Mouse (Mus musculus) forebrain, postnatal 0 days (tissue): Measurements from ENCODE around the gene Cd5. TPM values are rescaled to one million over a fixed set of nuclear protein-coding genes. Genes with fewer than 3 reads are reported as not detected.

Source experiments
- ATAC-seq: fragments of 200-750 bp; cut with Nextera tagmentation; 2 replicates; pipeline ENCODE4 v1.8.0; 2017; ENCODE audit warnings: mild to moderate bottlenecking, moderate library complexity
- DNase-seq: peaks from one replicate; pipeline ENCODE4 v3.0.0-alpha.2; 2015
- H3K27ac ChIP-seq: fragments of 300-500 bp; sonication (generic); 2 replicates; pipeline ENCODE4 v1.5.1; 2014; ENCODE audit warnings: low read depth, mild to moderate bottlenecking, antibody characterized with exemption, low read length, moderate library complexity, mixed read lengths
- H3K27me3 ChIP-seq: fragments of 300-500 bp; sonication (generic); 2 replicates; pipeline ENCODE4 v1.6.1; 2014; ENCODE audit warnings: mild to moderate bottlenecking, low read length, mixed read lengths; ENCODE audit not compliant: insufficient read depth
- H3K36me3 ChIP-seq: fragments of 300-500 bp; sonication (generic); 2 replicates; pipeline ENCODE4 v1.6.1; 2014; ENCODE audit warnings: mild to moderate bottlenecking, moderate library complexity; ENCODE audit not compliant: insufficient read depth
- H3K4me1 ChIP-seq: fragments of 300-500 bp; sonication (generic); 2 replicates; pipeline ENCODE4 v1.6.1; 2014; ENCODE audit warnings: antibody characterized with exemption; ENCODE audit not compliant: insufficient read depth
- H3K4me2 ChIP-seq: fragments of 300-500 bp; sonication (generic); 2 replicates; pipeline ENCODE4 v1.6.1; 2014; ENCODE audit warnings: low read depth, mild to moderate bottlenecking, moderate library complexity
- H3K4me3 ChIP-seq: fragments of 300-500 bp; sonication (generic); 2 replicates; pipeline ENCODE4 v1.5.1; 2014; ENCODE audit warnings: low read depth, low read length, mixed read lengths
- H3K9ac ChIP-seq: fragments of 300-500 bp; sonication (generic); 2 replicates; pipeline ENCODE4 v1.6.1; 2014; ENCODE audit warnings: mild to moderate bottlenecking
- H3K9me3 ChIP-seq: fragments of 300-500 bp; sonication (generic); 2 replicates; pipeline ENCODE4 v1.6.1; 2016; ENCODE audit warnings: low read length
- CTCF ChIP-seq: sonication (generic); IDR thresholded peaks from 2 replicates; pipeline ENCODE4 v1.5.1; 2016; ENCODE audit warnings: antibody characterized with exemption, control low read depth, low read depth
- WGBS: fragments of 180-500 bp; shearing (Covaris S2); extraction: QIAGEN DNeasy Blood & Tissue Kit; methylation state at CpG from one replicate; pipeline ENCODE4 v1.1.7; 2014; 5-methylcytosine and 5-hydroxymethylcytosine counted together
- polyA plus RNA-seq: library from polyadenylated mRNA; unstranded; fragments of >200 nt; fragmentation: Nextera tagmentation; extraction: Ambion mirVana; gene quantifications from 2 replicates; pipeline ENCODE4 v1.2.1, GENCODE M21; 2015
- total RNA-seq: library from RNA; depleted of rRNA; stranded (reverse); fragments of >200 nt; gene quantifications from 2 replicates; pipeline ENCODE4 v1.2.3, GENCODE M21; 2014

The Cd5 gene
- total and polyA plus RNA-seq, 2 experiments from 2014 or later: 0.10 to 0.52 TPM

DNA sequence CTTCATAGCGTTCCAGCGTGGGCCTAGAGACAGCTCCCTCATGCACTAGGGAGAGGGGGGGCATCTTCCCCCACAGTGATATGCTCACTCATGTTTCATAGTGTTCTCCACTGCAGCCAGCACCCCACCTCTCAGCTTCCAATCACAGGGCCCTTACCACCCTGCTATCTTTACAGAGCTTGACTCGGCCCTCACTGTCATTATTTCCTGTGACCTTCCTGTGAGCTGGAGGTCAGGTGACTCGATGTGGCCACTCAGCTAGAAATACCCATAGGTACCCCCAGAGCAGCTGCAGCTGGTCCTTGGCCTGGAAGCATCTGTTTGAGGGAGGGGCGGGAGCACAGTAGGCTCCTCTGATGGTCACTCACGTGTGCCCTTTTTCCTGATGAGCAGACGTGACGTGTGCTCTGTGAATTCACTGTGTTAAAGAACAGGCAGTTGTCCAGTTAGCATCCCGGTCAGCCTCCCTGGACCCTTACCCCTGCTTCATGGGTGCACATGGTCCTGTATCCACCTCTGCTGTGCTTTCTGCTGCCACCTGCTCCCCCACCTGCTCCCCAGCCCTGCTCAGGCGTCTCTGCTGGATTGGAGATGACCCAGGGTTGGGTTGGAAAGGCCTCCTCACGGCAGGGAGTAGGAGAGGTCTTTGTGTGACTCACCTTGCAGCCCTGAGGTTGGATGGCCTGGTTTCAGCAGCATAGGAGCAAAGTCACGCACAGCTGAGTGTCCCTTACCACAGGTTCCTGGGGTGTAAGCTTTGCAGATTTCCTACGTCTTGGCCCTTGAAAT is 31.5 kb downstream of the Cd5 start:
- WGBS: 82% methylated on average over 13 of the region's 13 CpGs
- peaks cover 6% of the 10 kb centered on the region; the same call in 1 of the 2 replicates for H3K4me1 ChIP-seq
- no peak for ATAC-seq

DNA sequence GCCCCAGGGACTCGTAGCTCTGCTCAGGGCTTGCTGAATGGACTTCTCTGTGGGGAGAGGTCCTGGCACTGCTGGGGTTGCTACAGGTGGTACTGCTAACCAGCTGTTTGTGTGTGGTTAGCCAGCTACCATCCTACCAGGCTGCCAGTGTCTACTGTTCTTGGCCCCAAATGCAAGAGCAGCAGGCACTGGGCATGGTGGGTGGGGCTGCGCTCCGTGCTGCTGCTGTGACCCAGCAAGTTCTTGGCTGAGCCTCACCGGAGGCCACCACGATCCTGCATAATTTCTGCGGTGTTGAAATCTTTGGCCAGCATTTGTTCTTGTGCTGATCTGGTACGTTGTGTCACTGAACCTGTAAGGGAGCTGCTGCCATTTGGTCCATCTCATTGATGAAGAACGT is 35.3 kb downstream of the Cd5 start:
- no peak for DNase-seq
- Histone ChIP-seq H3K4me3 (no peak overlapping the region), H3K36me3 (peaks cover 16% of the 10 kb centered on the region), H3K9ac (no peak overlapping the region), H3K27me3 (no peaks in the 10 kb centered on the region), H3K4me1 (0 out of 2 replicates have a peak, but pooled peaks cover 6% of the 10 kb centered on the region), H3K9me3 (no peaks in the 10 kb centered on the region), H3K4me2 (no peak overlapping the region), H3K27ac (no peak overlapping the region)
- no peak for ATAC-seq
- TF ChIP-seq CTCF: no peak
- WGBS: 70% methylated on average over 8 of the region's 8 CpGs

More for the DNA sequence above, 31.5 kb downstream of the Cd5 start:
- H3K4me2 ChIP-seq: no peak overlapping the region
- no peak for DNase-seq
- H3K9me3 ChIP-seq: no peaks in the 10 kb centered on the region
- no peak overlapping the region for H3K27ac ChIP-seq
- H3K36me3 ChIP-seq: peaks cover 38% of the 10 kb centered on the region
- TF ChIP-seq CTCF: no peak
- H3K27me3 ChIP-seq: no peaks in the 10 kb centered on the region
- H3K4me3 ChIP-seq: no peak overlapping the region
- no peak overlapping the region for H3K9ac ChIP-seq

DNA sequence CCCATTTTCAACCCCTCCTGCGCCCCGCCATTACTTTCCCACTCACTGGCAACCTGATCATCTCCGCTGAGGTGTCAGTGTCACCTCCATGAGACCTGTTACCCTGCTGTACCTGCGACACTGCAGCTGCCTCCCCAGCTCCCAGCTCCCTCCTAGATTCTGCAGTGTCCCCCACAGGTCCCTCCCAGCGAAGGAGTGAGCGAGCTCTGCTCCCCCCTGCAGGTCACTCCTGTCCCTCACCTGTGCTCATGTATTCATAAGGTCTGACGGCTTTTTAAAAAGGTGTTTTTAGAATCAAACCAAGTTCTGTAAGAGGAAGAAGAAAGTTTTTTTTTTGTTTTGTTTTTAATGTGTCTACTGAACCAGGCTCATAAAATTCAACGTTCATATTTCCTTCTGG is 36.7 kb downstream of the Cd5 start:
- TF ChIP-seq CTCF: no peak
- peaks cover 7% of the 10 kb centered on the region for H3K36me3 ChIP-seq
- no peaks in the 10 kb centered on the region for H3K9me3 ChIP-seq
- ATAC-seq: no peak
- H3K4me2 ChIP-seq: no peak overlapping the region
- no peak overlapping the region for H3K4me3 ChIP-seq
- H3K4me1 ChIP-seq: 0 out of 2 replicates have a peak, but pooled peaks cover 6% of the 10 kb centered on the region
- H3K9ac ChIP-seq: no peak overlapping the region
- DNase-seq: no peak
- H3K27me3 ChIP-seq: no peaks in the 10 kb centered on the region
- WGBS: 89% methylated on average over 8 of the region's 8 CpGs
- H3K27ac ChIP-seq: no peak overlapping the region

GRCm38 (mm10) chr19:10701013-10701726 is 37.6 kb downstream of the Cd5 start:
- Histone ChIP-seq H3K4me1 (0 out of 2 replicates have a peak, but pooled peaks cover 7% of the 10 kb centered on the region), H3K4me3 (no peak overlapping the region), H3K27me3 (no peaks in the 10 kb centered on the region), H3K9ac (no peak overlapping the region), H3K27ac (no peak overlapping the region), H3K9me3 (no peaks in the 10 kb centered on the region), H3K4me2 (no peak overlapping the region), H3K36me3 (no peaks in the 10 kb centered on the region)
- 51% methylated on average over 6 of the region's 6 CpGs for WGBS
- no peak for TF ChIP-seq CTCF
- DNase-seq (no peak), ATAC-seq (peak; percentile 30; the same call in 1 of the 2 replicates)

DNA sequence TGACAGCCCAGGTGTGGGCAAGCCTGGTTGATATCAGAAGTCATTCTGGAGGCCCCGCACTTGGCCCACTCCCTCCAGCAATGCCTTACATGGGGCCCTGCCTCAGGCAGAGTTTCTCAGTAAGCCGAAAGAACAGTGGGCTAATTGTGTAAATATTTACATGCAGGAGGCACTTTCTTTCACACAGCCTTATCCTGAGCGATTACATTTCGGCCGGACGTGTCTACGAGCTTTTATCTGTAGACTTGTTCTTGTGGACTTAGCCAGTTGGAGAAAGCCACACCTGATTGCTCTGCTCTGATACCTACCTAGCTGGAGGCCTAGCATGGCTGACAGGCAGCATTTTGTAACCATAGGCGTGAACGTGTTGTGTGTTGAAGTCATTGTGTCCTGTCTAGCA is 39.0 kb downstream of the Cd5 start:
- no peak for DNase-seq
- Histone ChIP-seq H3K27me3 (no peaks in the 10 kb centered on the region), H3K4me3 (no peak overlapping the region), H3K27ac (no peak overlapping the region), H3K9me3 (no peaks in the 10 kb centered on the region), H3K4me1 (peaks cover 18% of the 10 kb centered on the region), H3K9ac (no peak overlapping the region), H3K4me2 (no peak overlapping the region), H3K36me3 (no peaks in the 10 kb centered on the region)
- WGBS: 30% methylated on average over 9 of the region's 9 CpGs
- TF ChIP-seq CTCF: no peak
- no peak for ATAC-seq

- no peak overlapping the region for H3K4me2 ChIP-seq
- TF ChIP-seq CTCF: no peak
- WGBS: 64% methylated on average over 9 of the region's 9 CpGs
- H3K27ac ChIP-seq: no peak overlapping the region
- no peaks in the 10 kb centered on the region for H3K36me3 ChIP-seq
- ATAC-seq: no peak
- no peaks in the 10 kb centered on the region for H3K27me3 ChIP-seq
- peaks cover 18% of the 10 kb centered on the region for H3K4me1 ChIP-seq
- no peak overlapping the region for H3K9ac ChIP-seq
- no peaks in the 10 kb centered on the region for H3K9me3 ChIP-seq
- no peak for DNase-seq
- no peak overlapping the region for H3K4me3 ChIP-seq
Observed at GRCm38 (mm10) chr19:10698131-10698991, 40.4 kb downstream of the Cd5 start.
